Mouse (Mus musculus): ENCODE results near the gene Klf7. TPM values are rescaled to one million over a fixed set of nuclear protein-coding genes. Genes with fewer than 3 reads are reported as not detected.
A peak's percentile ranks its signal among the peaks of the same experiment; 100 is the strongest.

Gene Klf7
- polyA plus RNA-seq, 1 experiment from 2014 or later, result 35.5 TPM

DNA sequence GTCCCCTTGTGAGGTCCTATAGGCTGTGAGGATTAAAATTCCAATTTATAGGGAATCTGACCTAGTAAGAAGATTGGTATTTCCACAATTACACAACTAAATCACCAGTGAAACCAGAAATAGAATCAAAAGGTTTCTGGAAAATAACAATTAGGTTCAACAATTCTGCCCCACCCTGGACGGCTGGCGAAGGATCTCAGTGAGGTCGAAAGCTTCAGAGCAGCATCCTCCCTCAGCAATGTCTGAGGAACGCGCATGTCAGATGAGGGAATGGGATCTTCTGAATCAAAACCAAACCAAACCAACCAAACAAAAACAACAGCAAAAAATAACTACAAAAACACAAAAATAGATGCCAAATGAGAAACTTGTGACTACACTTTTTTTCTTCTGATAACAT is 29.1 kb downstream of the Klf7 start:
- H3K36me3 ChIP-seq (ENCODE audit: control insufficient read depth, insufficient read depth, low read length), result no peaks in the 10 kb centered on the region
- ATAC-seq (ENCODE audit: insufficient read depth, low FRiP score, low TSS enrichment), result no peak
- 92% methylated on average over 5 of the region's 5 CpGs for WGBS

DNA sequence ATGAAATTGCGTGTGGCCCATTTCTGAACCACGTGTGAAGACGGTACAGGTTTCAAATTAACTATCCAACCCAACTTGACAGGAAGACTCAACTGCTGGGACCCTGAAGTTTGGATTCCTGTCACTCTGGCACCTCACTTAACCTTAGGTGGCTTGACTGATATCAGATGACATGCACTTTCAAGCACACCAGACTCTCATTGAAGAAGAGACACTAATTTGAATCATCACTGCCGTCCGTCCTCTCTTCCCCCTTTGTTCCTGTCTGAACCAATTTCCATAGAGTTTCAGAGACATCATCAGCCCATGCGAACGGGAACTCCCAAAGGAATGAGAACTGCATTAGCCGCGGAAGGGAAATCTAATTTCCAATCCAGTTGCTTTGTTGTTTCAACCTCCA is 30.5 kb downstream of the Klf7 start:
- no peaks in the 10 kb centered on the region for H3K36me3 ChIP-seq (ENCODE audit: control insufficient read depth, insufficient read depth, low read length)
- H3K9ac ChIP-seq (ENCODE audit: low read length), result no peak overlapping the region
- H3K9me3 ChIP-seq (ENCODE audit: control insufficient read depth, low read length), result no peaks in the 10 kb centered on the region
- WGBS, result 84% methylated on average over 9 of the region's 9 CpGs
- H3K4me3 ChIP-seq (ENCODE audit: low read depth, low read length), result no peak overlapping the region
- DNase-seq (ENCODE audit: low spot score) (no peak), ATAC-seq (ENCODE audit: insufficient read depth, low FRiP score, low TSS enrichment) (no peak)
- H3K27ac ChIP-seq (ENCODE audit: low read depth, low read length), result no peak overlapping the region
- peaks cover 11% of the 10 kb centered on the region for H3K4me1 ChIP-seq (ENCODE audit: control insufficient read depth, insufficient read depth, low read length)
- H3K4me2 ChIP-seq (ENCODE audit: low read depth), result no peak overlapping the region
- no peaks in the 10 kb centered on the region for H3K27me3 ChIP-seq (ENCODE audit: control insufficient read depth, insufficient read depth, low read length)

More for the DNA sequence above, 29.1 kb downstream of the Klf7 start:
- no peak overlapping the region for H3K4me2 ChIP-seq (ENCODE audit: low read depth)
- peaks cover 8% of the 10 kb centered on the region for H3K4me1 ChIP-seq (ENCODE audit: control insufficient read depth, insufficient read depth, low read length)
- H3K4me3 ChIP-seq (ENCODE audit: low read depth, low read length), result no peak overlapping the region
- no peak overlapping the region for H3K27ac ChIP-seq (ENCODE audit: low read depth, low read length)
- H3K9me3 ChIP-seq (ENCODE audit: control insufficient read depth, low read length), result no peaks in the 10 kb centered on the region
- DNase-seq (ENCODE audit: low spot score), result no peak
- H3K9ac ChIP-seq (ENCODE audit: low read length), result no peak overlapping the region
- H3K27me3 ChIP-seq (ENCODE audit: control insufficient read depth, insufficient read depth, low read length), result no peaks in the 10 kb centered on the region

DNA sequence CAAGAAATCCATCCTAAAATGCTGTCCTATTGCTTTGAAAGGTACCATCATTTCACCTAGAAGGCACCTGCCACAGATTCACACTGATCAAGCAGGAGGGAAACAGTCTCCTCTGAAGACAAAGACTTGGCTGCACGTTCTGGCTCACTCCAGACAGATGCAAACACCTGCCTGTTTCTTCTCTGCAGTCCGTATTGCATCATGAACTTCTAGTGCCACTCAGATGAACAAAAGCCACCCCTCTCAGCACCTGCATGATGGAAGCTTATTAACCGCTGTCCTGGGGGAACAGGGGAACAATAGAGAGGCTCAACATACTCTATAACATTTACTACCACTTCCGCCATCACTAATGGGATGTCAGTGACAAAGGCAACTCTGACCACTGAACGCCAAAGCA is 31.5 kb downstream of the Klf7 start:
- DNase-seq (ENCODE audit: low spot score) (no peak), ATAC-seq (ENCODE audit: insufficient read depth, low FRiP score, low TSS enrichment) (no peak)
- Histone ChIP-seq H3K4me2 (ENCODE audit: low read depth) (no peak overlapping the region), H3K4me3 (ENCODE audit: low read depth, low read length) (no peak overlapping the region), H3K36me3 (ENCODE audit: control insufficient read depth, insufficient read depth, low read length) (no peaks in the 10 kb centered on the region), H3K9me3 (ENCODE audit: control insufficient read depth, low read length) (no peaks in the 10 kb centered on the region), H3K9ac (ENCODE audit: low read length) (no peak overlapping the region), H3K27ac (ENCODE audit: low read depth, low read length) (no peak overlapping the region), H3K4me1 (ENCODE audit: control insufficient read depth, insufficient read depth, low read length) (peaks cover 11% of the 10 kb centered on the region), H3K27me3 (ENCODE audit: control insufficient read depth, insufficient read depth, low read length) (no peaks in the 10 kb centered on the region)
- WGBS, result 84% methylated on average over 5 of the region's 5 CpGs

DNA sequence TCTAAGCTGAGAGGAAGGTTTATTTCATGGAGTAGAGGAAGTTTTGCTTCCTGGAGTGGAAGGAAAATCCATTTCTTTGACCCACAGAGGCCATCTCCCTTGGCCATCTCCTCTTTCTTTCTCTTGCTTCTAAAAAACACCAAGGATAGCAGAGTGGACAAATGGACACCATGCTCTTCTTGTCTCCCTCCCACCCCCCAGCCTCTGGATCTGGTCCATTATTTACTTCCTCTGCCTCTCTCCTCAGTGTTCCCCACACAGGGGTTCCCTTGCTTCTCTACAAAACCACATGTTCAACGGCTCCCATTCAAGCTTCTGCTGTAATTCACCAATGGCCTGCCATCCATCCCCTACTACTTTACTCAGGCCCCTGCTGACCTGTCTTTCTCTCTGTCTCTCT is 32.4 kb downstream of the Klf7 start:
- Histone ChIP-seq H3K4me3 (ENCODE audit: low read depth, low read length) (no peak overlapping the region), H3K36me3 (ENCODE audit: control insufficient read depth, insufficient read depth, low read length) (no peaks in the 10 kb centered on the region), H3K27me3 (ENCODE audit: control insufficient read depth, insufficient read depth, low read length) (no peaks in the 10 kb centered on the region), H3K27ac (ENCODE audit: low read depth, low read length) (no peak overlapping the region), H3K4me1 (ENCODE audit: control insufficient read depth, insufficient read depth, low read length) (peaks cover 11% of the 10 kb centered on the region), H3K9ac (ENCODE audit: low read length) (no peak overlapping the region), H3K9me3 (ENCODE audit: control insufficient read depth, low read length) (no peaks in the 10 kb centered on the region), H3K4me2 (ENCODE audit: low read depth) (no peak overlapping the region)
- WGBS, result 63% methylated on average over 1 of the region's 1 CpGs
- DNase-seq (ENCODE audit: low spot score), result no peak
- no peak for ATAC-seq (ENCODE audit: insufficient read depth, low FRiP score, low TSS enrichment)

DNA sequence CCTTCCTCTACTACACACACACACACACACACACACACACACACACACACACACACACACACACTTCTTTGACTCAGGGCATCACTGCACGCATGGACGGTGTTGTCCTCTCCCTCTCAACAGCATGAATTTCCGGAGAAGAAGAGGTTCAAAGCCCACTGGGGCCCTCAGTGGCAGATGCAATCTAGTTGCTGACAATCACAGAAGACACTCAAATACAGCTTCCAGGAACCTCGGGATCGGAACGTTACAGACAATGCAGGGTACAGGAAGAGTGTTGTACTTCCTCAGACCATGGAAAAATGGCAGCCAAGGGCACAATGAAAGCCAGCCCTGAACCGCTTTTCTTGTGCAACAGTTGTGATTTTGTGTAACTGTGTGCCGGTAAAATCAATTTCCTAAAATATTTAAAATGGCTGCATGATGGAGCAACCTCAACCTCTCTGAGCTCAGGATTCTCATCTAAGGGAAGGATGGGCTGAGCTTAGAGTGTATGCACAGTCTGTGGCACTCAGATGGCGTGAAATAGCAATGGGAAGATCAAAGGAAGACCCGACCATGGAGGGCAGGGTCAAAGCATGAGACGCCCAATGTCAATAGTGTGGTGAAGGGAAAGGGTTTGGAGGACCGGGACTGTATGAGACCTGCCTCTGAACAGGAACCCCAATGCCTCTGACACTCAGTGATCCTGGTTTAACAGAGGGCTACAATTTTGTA is 33.3 kb downstream of the Klf7 start:
- Histone ChIP-seq H3K27ac (ENCODE audit: low read depth, low read length) (no peak overlapping the region), H3K4me2 (ENCODE audit: low read depth) (no peak overlapping the region)
- ATAC-seq (ENCODE audit: insufficient read depth, low FRiP score, low TSS enrichment), result no peak

GRCm38 (mm10) chr1:64087657-64088603 is 34.2 kb downstream of the Klf7 start:
- peaks cover 11% of the 10 kb centered on the region for H3K4me1 ChIP-seq (ENCODE audit: control insufficient read depth, insufficient read depth, low read length)
- no peaks in the 10 kb centered on the region for H3K36me3 ChIP-seq (ENCODE audit: control insufficient read depth, insufficient read depth, low read length)
- no peak overlapping the region for H3K4me2 ChIP-seq (ENCODE audit: low read depth)
- no peaks in the 10 kb centered on the region for H3K9me3 ChIP-seq (ENCODE audit: control insufficient read depth, low read length)
- ATAC-seq (ENCODE audit: insufficient read depth, low FRiP score, low TSS enrichment), result peak; percentile 50; the same call in 1 of the 2 replicates
- H3K27ac ChIP-seq (ENCODE audit: low read depth, low read length), result no peak overlapping the region; the same call in 1 of the 2 replicates
- DNase-seq (ENCODE audit: low spot score), result peak; percentile 43
- no peak overlapping the region for H3K9ac ChIP-seq (ENCODE audit: low read length)
- 40% methylated on average over 17 of the region's 17 CpGs for WGBS
- no peak overlapping the region for H3K4me3 ChIP-seq (ENCODE audit: low read depth, low read length)
- no peaks in the 10 kb centered on the region for H3K27me3 ChIP-seq (ENCODE audit: control insufficient read depth, insufficient read depth, low read length)

More for the DNA sequence above, 33.3 kb downstream of the Klf7 start:
- Histone ChIP-seq H3K36me3 (ENCODE audit: control insufficient read depth, insufficient read depth, low read length) (no peaks in the 10 kb centered on the region), H3K4me1 (ENCODE audit: control insufficient read depth, insufficient read depth, low read length) (peaks cover 11% of the 10 kb centered on the region), H3K9me3 (ENCODE audit: control insufficient read depth, low read length) (no peaks in the 10 kb centered on the region), H3K27me3 (ENCODE audit: control insufficient read depth, insufficient read depth, low read length) (no peaks in the 10 kb centered on the region), H3K4me3 (ENCODE audit: low read depth, low read length) (no peak overlapping the region), H3K9ac (ENCODE audit: low read length) (no peak overlapping the region)
- DNase-seq (ENCODE audit: low spot score), result no peak
- 69% methylated on average over 12 of the region's 12 CpGs for WGBS

DNA sequence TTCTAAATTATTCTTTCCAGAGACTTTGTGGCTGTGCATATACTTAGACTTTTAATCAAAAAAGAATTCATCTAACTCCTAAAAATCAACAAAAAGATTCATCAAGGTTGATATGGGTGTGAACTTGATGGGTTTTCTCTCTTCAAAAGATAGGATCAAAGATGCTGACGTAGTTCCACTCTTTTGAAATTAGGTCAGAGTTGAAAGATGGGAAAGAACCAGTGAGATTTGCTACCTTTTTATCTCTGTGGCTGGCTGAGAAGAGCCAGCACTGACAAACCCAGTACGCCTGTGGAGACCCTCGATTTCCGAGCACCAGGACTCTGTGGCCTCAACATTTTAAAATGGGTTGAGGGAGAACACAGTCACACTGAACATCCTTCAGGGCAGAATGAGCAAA is 36.2 kb downstream of the Klf7 start:
- Histone ChIP-seq H3K4me2 (ENCODE audit: low read depth) (no peak overlapping the region), H3K4me1 (ENCODE audit: control insufficient read depth, insufficient read depth, low read length) (peaks cover 11% of the 10 kb centered on the region), H3K27me3 (ENCODE audit: control insufficient read depth, insufficient read depth, low read length) (no peaks in the 10 kb centered on the region), H3K36me3 (ENCODE audit: control insufficient read depth, insufficient read depth, low read length) (no peaks in the 10 kb centered on the region), H3K9me3 (ENCODE audit: control insufficient read depth, low read length) (no peaks in the 10 kb centered on the region), H3K27ac (ENCODE audit: low read depth, low read length) (no peak overlapping the region), H3K9ac (ENCODE audit: low read length) (no peak overlapping the region), H3K4me3 (ENCODE audit: low read depth, low read length) (no peak overlapping the region)
- ATAC-seq (ENCODE audit: insufficient read depth, low FRiP score, low TSS enrichment), result no peak
- 94% methylated on average over 4 of the region's 4 CpGs for WGBS
- no peak for DNase-seq (ENCODE audit: low spot score)

DNA sequence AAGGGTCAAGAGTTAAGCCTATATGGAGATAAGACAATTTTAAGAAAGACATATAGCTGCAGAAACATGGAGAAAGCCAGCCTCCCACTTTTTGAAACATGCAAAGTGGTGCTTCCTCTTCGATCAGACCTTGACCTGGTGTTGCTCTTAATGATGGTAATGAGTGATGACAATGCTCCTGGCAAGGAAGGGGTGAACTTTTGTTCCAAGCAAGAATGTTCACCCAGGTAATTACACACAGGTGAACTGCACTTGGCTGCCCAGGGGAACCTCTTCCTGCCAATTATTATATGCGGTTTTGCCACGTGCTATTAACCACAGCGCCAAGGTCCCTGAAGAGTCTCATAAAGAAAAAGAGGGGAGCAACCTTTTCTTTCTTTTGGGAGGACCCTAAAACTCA is 36.7 kb downstream of the Klf7 start:
- H3K4me2 ChIP-seq (ENCODE audit: low read depth), result no peak overlapping the region
- DNase-seq (ENCODE audit: low spot score), result no peak
- H3K4me1 ChIP-seq (ENCODE audit: control insufficient read depth, insufficient read depth, low read length), result peaks cover 11% of the 10 kb centered on the region
- no peaks in the 10 kb centered on the region for H3K27me3 ChIP-seq (ENCODE audit: control insufficient read depth, insufficient read depth, low read length)
- H3K27ac ChIP-seq (ENCODE audit: low read depth, low read length), result no peak overlapping the region
- no peaks in the 10 kb centered on the region for H3K36me3 ChIP-seq (ENCODE audit: control insufficient read depth, insufficient read depth, low read length)
- H3K9me3 ChIP-seq (ENCODE audit: control insufficient read depth, low read length), result no peaks in the 10 kb centered on the region
- no peak for ATAC-seq (ENCODE audit: insufficient read depth, low FRiP score, low TSS enrichment)
- H3K9ac ChIP-seq (ENCODE audit: low read length), result no peak overlapping the region
- 90% methylated on average over 4 of the region's 4 CpGs for WGBS
- no peak overlapping the region for H3K4me3 ChIP-seq (ENCODE audit: low read depth, low read length)

All from neural tube, embryonic 11.5 days (tissue).